Mouse (Mus musculus) layer of hippocampus, adult 8-10 months (tissue): ENCODE data around the gene Rcor3. TPM values are rescaled to one million over a fixed set of nuclear protein-coding genes. Genes with fewer than 3 reads are reported as not detected.
A peak's percentile ranks its signal among the peaks of the same experiment; 100 is the strongest.

Source experiments
- DNase-seq, 2 experiments: peaks; one replicate each; pipeline ENCODE4 v3.0.0; 2022; ENCODE audit warnings: low spot score in 2 of 2
- total RNA-seq, 4 experiments: library from RNA; stranded (reverse); gene quantifications; 2 replicates each; pipeline ENCODE4 v1.2.4; 2022

Gene Rcor3
- total RNA-seq, 4 experiments from 2014 or later: 47.3 to 58.1 (median 49.5) TPM

DNA sequence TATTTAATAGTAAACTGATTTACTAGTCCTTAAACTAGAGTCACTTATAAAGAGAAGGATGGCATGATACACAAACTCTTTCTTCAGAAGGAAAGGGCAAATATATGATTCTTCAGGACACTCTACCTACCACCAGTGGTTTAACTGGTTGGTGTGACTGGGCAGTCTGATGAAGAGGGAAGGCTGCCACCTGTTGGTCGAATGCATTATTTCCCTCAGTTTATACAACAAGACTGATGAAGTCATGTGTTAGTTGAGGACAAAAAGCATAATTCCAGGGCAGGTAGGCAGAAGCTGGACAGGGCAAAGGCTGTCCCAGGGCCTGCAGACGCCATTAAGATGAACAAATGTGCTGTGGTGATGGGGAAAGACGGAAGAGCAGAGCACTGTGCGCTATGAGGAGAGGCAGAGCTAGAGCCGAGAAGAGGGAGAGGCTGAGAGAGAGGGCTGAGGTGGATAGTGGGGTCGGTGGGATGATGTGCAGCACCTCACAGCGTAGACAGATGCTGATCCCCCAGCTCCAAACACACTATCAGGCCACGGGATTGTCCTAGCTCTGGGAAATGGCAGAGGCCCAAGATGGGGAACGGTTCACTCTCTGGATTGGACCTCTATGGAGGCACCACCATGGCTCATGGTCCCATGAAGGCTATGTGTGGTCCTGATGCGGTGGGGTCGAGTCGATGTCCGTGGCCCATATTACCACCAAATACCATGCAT, 43.3 kb downstream of the Rcor3 start:
- DNase-seq: peak in 1 of 2 experiments; percentile 69

DNA sequence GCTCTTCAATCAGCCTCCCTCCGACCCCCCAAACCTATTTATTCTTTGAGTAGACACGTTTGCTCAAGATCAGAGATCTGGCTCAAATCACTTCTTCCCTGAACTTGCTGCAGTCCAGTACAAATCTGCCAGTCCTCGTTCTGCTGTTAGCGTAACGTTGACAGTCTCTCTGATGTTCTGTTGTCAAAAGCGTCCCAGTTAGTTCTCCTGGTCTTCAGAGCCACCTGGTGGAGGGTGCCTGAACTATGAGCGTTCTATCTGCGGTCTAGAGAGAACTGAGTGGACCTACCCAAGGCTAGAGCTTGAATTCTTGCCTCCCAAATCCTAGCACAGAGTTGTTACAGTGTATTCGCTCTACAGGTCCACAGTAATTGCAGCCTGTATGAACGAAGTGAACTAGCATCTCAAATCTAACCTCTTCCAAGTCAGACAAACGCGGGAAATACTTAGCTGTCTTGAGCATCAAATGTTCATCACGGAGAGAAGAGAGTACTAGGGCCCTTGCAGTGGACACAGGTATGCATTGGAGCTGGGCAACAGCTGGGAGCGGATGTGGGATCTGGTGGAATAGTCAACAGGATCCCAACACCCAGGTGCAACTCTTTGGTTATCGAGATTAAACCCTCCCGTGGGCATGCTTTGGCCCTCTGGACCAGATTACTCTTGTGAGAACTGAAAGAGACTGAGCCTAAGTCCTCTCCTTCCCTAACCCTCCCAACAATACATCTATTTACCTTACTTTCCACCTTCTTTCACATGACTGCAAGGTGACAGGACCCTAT, 44.8 kb downstream of the Rcor3 start:
- peak; percentile 79 to 89 for DNase-seq

GRCm38 (mm10) chr1:192091806-192092772, 45.8 kb downstream of the Rcor3 start, which contains the start of gene Traf5:
Traf5 (minus strand) TSS chr1:192092559.
- DNase-seq: peak; percentile 88

DNA sequence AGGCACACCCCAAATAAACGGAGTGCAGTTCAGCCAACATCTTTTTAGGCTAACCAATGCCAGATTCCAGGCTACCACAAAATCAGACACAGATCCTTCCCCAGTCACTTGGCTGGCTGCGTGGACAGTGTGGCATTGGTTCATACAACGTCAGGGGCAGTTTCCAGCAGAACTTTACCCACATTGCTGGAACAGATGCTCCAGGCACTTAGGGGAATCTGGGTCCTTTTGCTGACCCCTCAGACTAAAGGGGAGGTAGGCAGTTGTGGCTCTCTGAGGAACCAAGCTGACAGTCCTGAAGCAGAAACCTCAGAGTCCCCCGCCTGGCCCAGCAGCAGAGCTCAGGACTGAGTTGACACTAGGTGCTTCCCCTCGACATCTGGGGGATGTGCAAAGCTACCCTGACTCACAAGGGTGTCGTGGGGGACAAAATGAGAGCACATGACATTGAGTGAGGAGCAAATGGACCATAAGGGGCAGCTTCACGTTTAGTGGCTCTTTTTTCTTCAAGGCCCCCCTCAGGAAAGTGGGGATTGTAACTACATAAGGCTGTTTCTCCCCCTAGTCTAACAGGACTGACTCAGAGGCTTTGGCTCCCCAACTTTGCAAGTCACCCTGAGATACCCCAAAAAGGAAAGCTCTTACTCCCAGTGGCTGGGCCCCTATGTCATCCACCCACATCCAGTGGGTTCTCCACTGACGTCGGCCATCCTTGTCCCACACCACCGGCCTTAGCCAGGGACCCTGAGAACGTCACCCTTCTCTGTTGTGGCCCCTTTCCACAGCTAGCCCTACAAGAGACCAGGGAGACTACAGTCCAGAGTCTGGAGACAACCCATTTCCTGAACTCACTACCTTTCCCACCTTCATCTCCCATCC, 46.9 kb downstream of the Rcor3 start:
- DNase-seq: no peak

DNA sequence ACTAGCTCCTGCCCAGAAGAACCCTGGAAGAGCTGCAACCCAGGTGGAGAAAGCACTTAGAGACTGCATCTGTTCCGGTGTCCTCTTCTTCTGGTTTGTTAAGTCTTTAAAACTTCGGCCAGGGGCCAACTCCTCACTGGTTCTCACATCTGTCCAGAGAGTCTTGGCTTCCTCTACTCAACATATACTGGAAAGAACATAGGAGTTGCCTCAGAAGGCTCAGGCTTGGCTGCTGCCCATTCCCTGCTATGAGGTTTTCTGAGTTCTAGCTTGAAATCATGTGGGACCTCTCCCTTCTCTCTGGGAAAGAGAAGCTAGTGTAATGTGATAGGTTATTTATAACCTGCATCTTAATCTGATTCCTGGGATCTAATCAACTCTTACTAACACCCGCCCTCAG, 47.6 kb downstream of the Rcor3 start:
- no peak for DNase-seq

GRCm38 (mm10) chr1:192089208-192090166, 48.4 kb downstream of the Rcor3 start:
- DNase-seq: no peak

- DNase-seq: no peak
Observed at GRCm38 (mm10) chr1:192088011-192088410, 49.9 kb downstream of the Rcor3 start.

- DNase-seq: no peak
Observed at GRCm38 (mm10) chr1:192087098-192087497, 50.8 kb downstream of the Rcor3 start.

GRCm38 (mm10) chr1:192086279-192087037, 51.4 kb downstream of the Rcor3 start:
- DNase-seq: no peak

GRCm38 (mm10) chr1:192085218-192085617, 52.6 kb downstream of the Rcor3 start:
- DNase-seq: no peak

DNA sequence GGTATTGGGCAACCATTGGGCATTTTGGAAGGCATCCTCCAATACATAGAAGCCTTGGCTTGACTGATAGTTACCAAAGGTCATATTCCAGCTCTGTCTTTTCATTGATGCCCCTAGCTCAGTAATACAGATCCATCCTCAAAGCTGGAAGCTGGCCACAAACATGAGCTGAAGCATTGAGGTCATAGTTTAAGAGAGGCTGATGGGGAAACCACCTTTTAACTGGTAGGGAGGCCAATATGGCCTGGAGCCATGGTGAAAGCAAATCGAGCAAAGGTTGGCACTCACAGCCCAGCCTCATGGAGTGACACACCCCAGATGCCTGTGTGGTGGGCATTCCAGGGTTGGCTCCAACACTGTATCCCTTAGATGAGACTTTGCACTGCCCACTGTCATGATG, 55.2 kb downstream of the Rcor3 start:
- no peak for DNase-seq

GRCm38 (mm10) chr1:192081129-192081528, 56.7 kb downstream of the Rcor3 start:
- DNase-seq: no peak

- no peak for DNase-seq
Observed at GRCm38 (mm10) chr1:192079121-192079520, 58.7 kb downstream of the Rcor3 start.

- DNase-seq: no peak
Observed at GRCm38 (mm10) chr1:192078406-192078805, 59.5 kb downstream of the Rcor3 start.

DNA sequence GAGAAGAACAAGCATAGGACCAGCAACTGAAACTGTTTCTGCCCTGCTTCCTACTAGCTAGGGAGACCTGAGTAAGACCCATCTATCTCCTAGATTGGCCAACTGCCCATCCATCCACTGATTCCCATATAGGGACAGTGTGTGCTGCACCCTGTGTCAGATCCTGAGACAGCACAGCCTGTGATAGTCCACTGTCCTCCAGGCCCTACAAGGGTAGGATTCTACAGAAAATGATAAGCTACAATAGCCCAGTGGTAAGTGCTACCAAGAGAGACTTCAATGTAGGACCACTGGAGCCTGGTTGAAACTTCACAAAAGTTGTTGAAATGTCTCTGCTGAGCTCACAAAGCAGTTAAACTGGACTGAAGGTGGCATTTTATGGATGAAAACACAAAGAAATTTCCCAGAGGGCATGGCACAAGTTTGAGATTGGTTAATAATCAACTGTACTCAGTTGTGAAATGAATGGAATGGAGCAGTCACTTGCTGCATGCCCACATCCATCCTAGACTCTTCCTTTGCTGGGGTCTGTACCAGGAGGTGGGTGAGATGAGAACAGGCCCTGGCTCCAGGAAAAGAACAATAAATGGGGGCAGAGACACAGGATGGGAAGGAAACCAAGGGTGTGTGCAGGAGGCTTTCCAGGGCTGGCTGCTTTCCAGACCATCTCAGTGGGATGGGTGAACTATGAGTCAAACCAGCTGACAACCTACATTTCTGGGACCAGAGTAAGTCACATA, 60.9 kb downstream of the Rcor3 start:
- no peak for DNase-seq

DNA sequence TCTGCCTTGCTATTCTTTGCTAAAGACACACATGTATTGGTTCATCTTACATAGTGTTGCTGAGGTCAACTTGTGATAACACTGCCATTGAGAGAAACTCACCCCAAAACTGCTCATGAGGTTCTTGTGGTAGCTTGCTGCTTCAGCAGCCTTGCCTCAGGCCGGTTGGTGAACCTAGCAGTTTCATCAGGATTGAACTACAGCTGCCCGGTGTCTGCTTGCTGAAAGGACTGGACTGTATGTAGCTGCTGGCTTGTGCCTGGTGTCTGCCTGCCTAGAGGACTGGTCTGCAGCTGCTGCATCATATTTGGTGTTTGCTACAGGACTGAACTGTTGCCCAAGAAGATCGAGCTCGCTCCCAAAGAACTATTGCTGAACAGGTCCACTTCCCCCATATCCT, 61.8 kb downstream of the Rcor3 start:
- no peak for DNase-seq

- DNase-seq: no peak
Observed at GRCm38 (mm10) chr1:192074824-192075223, 63.0 kb downstream of the Rcor3 start.

DNA sequence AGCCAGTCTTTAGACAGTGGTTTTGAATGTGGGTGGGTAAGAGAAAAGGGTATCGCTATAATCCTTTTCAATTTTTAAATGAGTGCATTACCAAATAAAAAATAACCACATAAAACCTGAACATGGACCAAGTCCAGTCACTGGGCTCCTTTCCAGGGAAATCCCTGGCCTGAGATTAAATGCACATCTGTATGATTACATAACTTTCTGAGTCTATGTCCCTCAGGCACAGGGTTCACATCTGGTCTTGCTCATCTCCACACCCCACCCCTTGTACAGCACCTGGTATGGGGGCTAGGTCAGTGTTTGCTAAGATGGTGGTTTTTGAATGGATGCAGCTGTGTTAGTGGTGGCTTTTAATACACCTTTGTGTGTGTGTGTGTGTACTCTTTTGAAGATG, 65.4 kb downstream of the Rcor3 start:
- no peak for DNase-seq
